Mouse (Mus musculus) embryonic facial prominence, embryonic 15.5 days (tissue): ENCODE measurements around the gene Zfp433. TPM values are rescaled to one million over a fixed set of nuclear protein-coding genes. Genes with fewer than 3 reads are reported as not detected.
"Not testable (repeated sequence)": the region's sequence is repeated elsewhere in the genome, so short reads cannot be mapped to it uniquely, and the experiment has no call there.

ENCODE experiments used
- ATAC-seq: fragments of 200-750 bp; cut with Nextera tagmentation; 2 replicates; pipeline ENCODE4 v1.8.0; 2017; ENCODE audit warnings: low read depth, moderate TSS enrichment; ENCODE audit not compliant: insufficient number of reproducible peaks, low FRiP score, low TSS enrichment
- H3K27ac ChIP-seq: fragments of 300-500 bp; sonication (generic); replicated peaks from 2 replicates; pipeline ENCODE4 v1.5.1; 2015; ENCODE audit warnings: mild to moderate bottlenecking, inconsistent platforms
- H3K27me3 ChIP-seq: fragments of 300-500 bp; sonication (generic); 2 replicates; pipeline ENCODE4 v1.6.1; 2015; ENCODE audit warnings: inconsistent platforms
- H3K36me3 ChIP-seq: fragments of 300-500 bp; sonication (generic); 2 replicates; pipeline ENCODE4 v1.6.1; 2015; ENCODE audit warnings: mild to moderate bottlenecking, inconsistent platforms
- H3K4me1 ChIP-seq: fragments of 300-500 bp; sonication (generic); 2 replicates; pipeline ENCODE4 v1.6.1; 2015; ENCODE audit warnings: inconsistent platforms
- H3K4me2 ChIP-seq: fragments of 300-500 bp; sonication (generic); replicated peaks from 2 replicates; pipeline ENCODE4 v1.6.1; 2015; ENCODE audit warnings: mild to moderate bottlenecking, inconsistent platforms
- H3K4me3 ChIP-seq: fragments of 300-500 bp; sonication (generic); replicated peaks from 2 replicates; pipeline ENCODE4 v1.5.1; 2015; ENCODE audit warnings: mild to moderate bottlenecking, inconsistent platforms
- H3K9ac ChIP-seq: fragments of 300-500 bp; sonication (generic); 2 replicates; pipeline ENCODE4 v1.6.1; 2015; ENCODE audit warnings: inconsistent platforms
- H3K9me3 ChIP-seq: fragments of 300-500 bp; sonication (generic); replicated peaks from 2 replicates; pipeline ENCODE4 v1.6.1; 2016; ENCODE audit warnings: inconsistent platforms
- WGBS: fragments of 180-500 bp; shearing (Covaris S2); methylation state at CpG from one replicate; pipeline ENCODE4 v1.1.7; 2015; 5-methylcytosine and 5-hydroxymethylcytosine counted together
- polyA plus RNA-seq: library from polyadenylated mRNA; unstranded; fragments of >200 nt; fragmentation: Nextera tagmentation; extraction: Ambion mirVana; gene quantifications from 2 replicates; pipeline ENCODE4 v1.2.1, GENCODE M21; 2015

Gene Zfp433
- 13.1 and 13.7 TPM in 2 replicates for polyA plus RNA-seq

GRCm38 (mm10) chr10:81704531-81705301 is at the start of gene Zfp433:
Gene Zfp433, plus strand, starts transcription at chr10:81704825.
- H3K4me3 ChIP-seq, result not testable (repeated sequence)
- WGBS, result no CpG with 5 or more reads among the region's 46 CpGs

DNA sequence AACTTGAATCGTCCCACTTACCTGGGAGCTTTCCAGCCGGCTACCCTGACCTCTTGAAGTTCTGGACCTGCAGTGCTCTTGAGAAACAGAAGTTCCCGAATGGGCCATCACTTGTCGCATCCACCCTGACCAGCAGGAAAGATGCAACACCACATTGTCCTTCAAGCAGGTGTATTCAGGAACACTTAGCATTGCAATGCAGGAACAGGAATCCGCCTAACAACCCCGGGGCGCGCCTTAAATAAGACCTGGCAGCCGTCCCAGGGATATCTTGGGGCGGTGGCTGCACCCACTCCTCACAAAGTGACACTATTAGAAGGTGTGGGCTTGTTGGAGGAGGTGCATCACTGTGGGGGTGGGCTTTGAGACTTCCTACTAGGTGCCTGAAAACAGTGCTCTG is 49.4 kb upstream of the Zfp433 start:
- ATAC-seq, result no peak
- Histone ChIP-seq H3K4me3 (no peak overlapping the region), H3K9ac (no peak overlapping the region), H3K4me1 (0 out of 2 replicates have a peak, but pooled peaks cover 2% of the 10 kb centered on the region), H3K27me3 (no peaks in the 10 kb centered on the region), H3K27ac (no peak overlapping the region), H3K36me3 (peaks cover 45% of the 10 kb centered on the region), H3K4me2 (no peak overlapping the region), H3K9me3 (peaks cover 49% of the 10 kb centered on the region)
- WGBS, result 97% methylated on average over 10 of the region's 10 CpGs

More at GRCm38 (mm10) chr10:81704531-81705301, at the start of gene Zfp433:
- H3K4me1 ChIP-seq, H3K36me3 ChIP-seq, H3K9ac ChIP-seq, H3K4me2 ChIP-seq, H3K27me3 ChIP-seq, H3K27ac ChIP-seq, H3K9me3 ChIP-seq: not testable (repeated sequence)
- ATAC-seq, result peak; percentile 98

DNA sequence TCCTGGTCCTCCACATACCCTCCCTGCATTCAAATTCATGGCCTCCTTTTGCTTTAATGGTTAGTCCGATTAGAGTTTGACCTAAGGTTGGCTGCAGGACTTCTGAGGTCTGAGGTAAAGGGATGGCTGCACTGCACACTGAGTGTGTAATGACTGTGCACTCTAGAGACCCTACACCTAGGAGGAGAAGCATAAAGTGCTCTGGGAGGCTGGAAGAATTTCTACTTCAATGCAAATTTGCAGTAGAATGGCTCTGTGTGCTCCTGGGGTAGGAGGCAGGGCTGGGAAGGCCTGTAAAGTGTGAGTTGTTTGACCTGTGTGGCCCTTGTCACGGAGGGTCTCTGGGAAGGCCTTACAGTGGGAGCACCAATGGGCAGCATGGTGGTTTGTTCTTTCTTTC is 48.5 kb upstream of the Zfp433 start:
- H3K27me3 ChIP-seq, result no peaks in the 10 kb centered on the region
- H3K36me3 ChIP-seq, result peaks cover 38% of the 10 kb centered on the region

DNA sequence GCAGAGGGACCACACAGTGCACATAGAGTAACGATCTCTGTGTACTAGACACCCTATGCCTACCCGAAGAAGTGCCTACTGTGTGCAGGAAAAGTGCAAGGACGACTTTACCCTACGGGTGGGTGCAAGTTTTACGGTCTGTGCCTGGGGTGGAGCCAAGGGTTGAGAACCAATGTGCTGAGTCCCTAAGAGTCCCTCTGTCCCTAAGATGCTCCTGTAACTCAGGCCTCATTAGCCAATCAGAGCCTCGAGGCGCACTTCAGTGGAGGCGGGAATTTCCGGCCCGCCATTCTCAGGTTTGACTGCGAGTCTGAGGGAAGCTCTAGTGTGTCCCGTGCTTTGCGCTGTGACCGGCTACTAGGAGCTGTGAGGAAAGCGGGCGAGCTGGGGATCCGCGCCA is 17.5 kb upstream of the Zfp433 start:
- not testable (repeated sequence) for H3K36me3 ChIP-seq, H3K4me1 ChIP-seq, ATAC-seq, H3K27me3 ChIP-seq, H3K27ac ChIP-seq, H3K9me3 ChIP-seq, H3K4me3 ChIP-seq, H3K9ac ChIP-seq, H3K4me2 ChIP-seq
- no CpG with 5 or more reads among the region's 18 CpGs for WGBS

More for the DNA sequence above, 48.5 kb upstream of the Zfp433 start:
- no peak for ATAC-seq
- Histone ChIP-seq H3K9me3 (peaks cover 53% of the 10 kb centered on the region), H3K4me2 (no peak overlapping the region), H3K27ac (no peak overlapping the region), H3K4me3 (no peak overlapping the region), H3K4me1 (no peaks in the 10 kb centered on the region), H3K9ac (no peak overlapping the region)
- 98% methylated on average over 2 of the region's 2 CpGs for WGBS

GRCm38 (mm10) chr10:81770506-81771403 is 66.1 kb downstream of the Zfp433 start, which contains the start of gene Gm3055:
Gene Gm3055, minus strand, starts transcription at chr10:81771161.
- peak; percentile 91 for ATAC-seq
- H3K4me3 ChIP-seq, H3K9me3 ChIP-seq, H3K27ac ChIP-seq, H3K4me1 ChIP-seq, H3K4me2 ChIP-seq, H3K27me3 ChIP-seq, H3K36me3 ChIP-seq, H3K9ac ChIP-seq: not testable (repeated sequence)
- WGBS, result no CpG with 5 or more reads among the region's 43 CpGs

- H3K27me3 ChIP-seq, H3K4me1 ChIP-seq, ATAC-seq, H3K27ac ChIP-seq, H3K4me2 ChIP-seq, H3K9me3 ChIP-seq, H3K9ac ChIP-seq, H3K4me3 ChIP-seq, H3K36me3 ChIP-seq: not testable (repeated sequence)
- no CpG with 5 or more reads among the region's 3 CpGs for WGBS
Observed at GRCm38 (mm10) chr10:81771404-81771777, 66.8 kb downstream of the Zfp433 start.

Other genes with a start within 250 kb of the Zfp433 start
- 138 and 139 TPM in 2 replicates for gene Nfic, start 249.2 kb upstream of the Zfp433 start, polyA plus RNA-seq
- gene Celf5, start 222.1 kb upstream of the Zfp433 start, polyA plus RNA-seq, result 1.4 and 1.6 TPM in 2 replicates
- gene Ncln, start 208.4 kb upstream of the Zfp433 start, polyA plus RNA-seq, result 81.9 and 89.1 TPM in 2 replicates
- gene S1pr4, start 204.7 kb upstream of the Zfp433 start, polyA plus RNA-seq, result 0.77 and 1.1 TPM in 2 replicates
- 4.9 and 6.4 TPM in 2 replicates for gene Gna15, start 180.6 kb upstream of the Zfp433 start, polyA plus RNA-seq
- 89.1 and 89.2 TPM in 2 replicates for gene Gna11, start 159.6 kb upstream of the Zfp433 start, polyA plus RNA-seq
- 642 and 649 TPM in 2 replicates for gene Aes, start 145.3 kb upstream of the Zfp433 start, polyA plus RNA-seq
- 63.1 and 73.7 TPM in 2 replicates for gene Tle2, start 130.3 kb upstream of the Zfp433 start, polyA plus RNA-seq
- 16.4 and 19.6 TPM in 2 replicates for gene Tle6, start 103.8 kb upstream of the Zfp433 start, polyA plus RNA-seq
- 0.84 and 1.3 TPM in 2 replicates for gene BC025920, start 98.6 kb upstream of the Zfp433 start, polyA plus RNA-seq
- 40.5 and 41.0 TPM in 2 replicates for gene Sirt6, start 77.0 kb upstream of the Zfp433 start, polyA plus RNA-seq
- 14.5 and 15.0 TPM in 2 replicates for gene Ankrd24, start 76.3 kb upstream of the Zfp433 start, polyA plus RNA-seq
- 4.2 and 4.5 TPM in 2 replicates for gene Gm10778, start 55.8 kb upstream of the Zfp433 start, polyA plus RNA-seq
- 7.6 and 9.6 TPM in 2 replicates for gene Gm3055, start 66.3 kb downstream of the Zfp433 start, polyA plus RNA-seq
- gene Gm4767, start 107.4 kb downstream of the Zfp433 start, polyA plus RNA-seq, result 2.6 and 3.0 TPM in 2 replicates
- gene Gm32687, start 159.1 kb downstream of the Zfp433 start, polyA plus RNA-seq, result 7.9 and 8.0 TPM in 2 replicates
- gene Zfp781, start 225.7 kb downstream of the Zfp433 start, polyA plus RNA-seq, result 3.4 and 3.6 TPM in 2 replicates